Mouse (Mus musculus): ENCODE measurements around the gene Lrrc46.

The Lrrc46 gene

DNA sequence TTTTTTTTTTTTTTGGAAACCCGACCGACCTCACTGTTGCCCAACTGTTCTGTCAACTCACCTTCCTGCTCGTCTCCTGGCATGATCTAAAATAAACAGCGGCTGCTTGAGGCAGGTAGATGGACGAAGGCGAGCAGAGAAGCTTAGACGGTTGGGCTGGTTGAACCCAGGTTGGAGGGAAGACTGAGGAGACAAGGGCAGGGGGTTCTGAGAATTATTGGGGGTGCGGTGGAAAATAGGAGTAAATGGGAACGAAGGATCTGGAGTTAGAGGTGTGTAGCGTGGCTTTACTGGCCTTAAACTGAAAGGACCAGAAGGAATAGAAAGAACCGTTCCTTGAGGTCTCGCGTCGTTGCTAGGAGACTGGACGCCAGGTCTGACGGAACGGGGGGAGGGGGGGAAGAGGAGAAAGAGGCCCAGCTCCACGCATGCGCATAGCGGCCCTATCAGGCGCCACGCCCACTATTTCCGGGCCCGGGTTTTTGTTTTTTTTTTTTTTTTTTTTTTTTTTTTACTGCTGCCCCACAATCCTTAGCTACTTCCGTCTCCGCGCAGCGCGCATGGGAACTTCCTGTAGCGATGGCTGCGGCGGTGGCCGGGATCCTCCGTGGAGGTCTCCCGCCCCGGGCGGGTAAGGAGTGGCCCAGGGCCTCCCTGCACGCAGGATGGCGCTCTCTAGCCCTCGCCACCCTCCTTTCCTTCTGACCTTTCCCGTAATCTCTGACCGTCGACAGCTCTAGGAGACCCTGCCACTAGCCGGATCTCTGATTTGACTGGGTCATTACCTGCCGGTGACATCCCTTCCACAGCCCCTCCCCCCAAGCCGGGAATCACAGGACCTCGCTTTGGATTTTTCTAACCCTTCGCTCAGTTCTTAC is at the start of gene Lrrc46, which contains the start of gene Mrpl10:
Gene Lrrc46, minus strand, starts transcription at position 386 of the 878 bp plus-strand sequence.
Gene Mrpl10, plus strand, starts transcription at position 539 of the 878 bp plus-strand sequence.
- peak; percentile 75 to 85 for DNase-seq (ENCODE audit: low read depth in 2 of 2, low spot score in 2 of 2)

DNA sequence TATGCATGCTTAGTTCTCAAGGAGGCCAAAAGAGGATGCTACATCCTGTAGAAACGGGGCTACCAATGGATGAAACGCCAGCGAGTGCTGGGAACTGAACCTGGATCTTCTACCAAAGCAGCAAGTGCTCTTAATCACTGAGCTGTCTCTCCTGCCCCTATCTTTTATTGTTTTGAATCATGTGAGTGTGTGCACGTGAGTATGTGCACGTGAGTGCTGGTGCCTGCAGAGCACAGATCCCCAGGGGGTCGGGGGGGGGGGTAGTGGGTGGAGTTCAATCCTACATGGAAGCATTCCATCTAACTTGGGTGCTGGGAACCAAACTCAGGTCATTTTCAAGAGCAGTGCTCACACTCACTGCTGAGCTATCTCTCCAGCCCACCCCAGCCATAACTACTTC is 45.2 kb upstream of the Lrrc46 start:
- DNase-seq (ENCODE audit: low read depth in 2 of 2, low spot score in 2 of 2), result no peak

DNA sequence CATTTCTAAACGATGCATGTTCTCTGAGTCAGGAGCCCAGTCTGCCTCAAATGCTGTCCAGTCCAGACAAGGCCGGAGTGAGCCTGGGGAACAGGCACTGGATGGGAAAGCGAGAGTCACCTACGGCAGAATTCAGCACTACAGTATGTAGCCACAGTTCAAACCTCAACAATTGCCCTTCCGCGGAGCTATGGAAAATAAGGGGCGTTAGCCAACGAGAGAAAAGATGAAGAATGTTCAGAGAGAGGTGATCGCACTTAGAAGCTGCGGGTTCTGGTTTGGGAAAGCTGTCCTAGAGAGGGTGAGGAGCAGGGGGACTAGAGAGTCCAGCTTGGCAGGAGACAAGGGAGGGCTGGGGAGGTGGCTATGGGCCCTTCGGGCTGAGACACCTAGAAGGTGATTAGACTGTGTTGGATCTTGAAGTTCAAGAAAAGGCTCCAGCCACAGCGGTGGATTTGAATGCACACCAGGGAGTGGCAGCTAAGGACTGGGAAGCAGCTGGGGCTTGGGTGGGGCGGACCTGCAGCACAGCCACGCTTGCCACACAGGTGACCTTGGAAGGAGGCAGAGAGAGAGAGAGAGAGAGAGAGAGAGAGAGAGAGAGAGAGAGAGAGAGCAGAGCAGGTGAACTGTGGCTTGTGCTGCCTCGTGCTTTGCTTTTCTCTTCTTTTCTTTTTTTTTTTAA is 43.8 kb upstream of the Lrrc46 start:
- no peak for DNase-seq (ENCODE audit: low read depth in 2 of 2, low spot score in 2 of 2)

DNA sequence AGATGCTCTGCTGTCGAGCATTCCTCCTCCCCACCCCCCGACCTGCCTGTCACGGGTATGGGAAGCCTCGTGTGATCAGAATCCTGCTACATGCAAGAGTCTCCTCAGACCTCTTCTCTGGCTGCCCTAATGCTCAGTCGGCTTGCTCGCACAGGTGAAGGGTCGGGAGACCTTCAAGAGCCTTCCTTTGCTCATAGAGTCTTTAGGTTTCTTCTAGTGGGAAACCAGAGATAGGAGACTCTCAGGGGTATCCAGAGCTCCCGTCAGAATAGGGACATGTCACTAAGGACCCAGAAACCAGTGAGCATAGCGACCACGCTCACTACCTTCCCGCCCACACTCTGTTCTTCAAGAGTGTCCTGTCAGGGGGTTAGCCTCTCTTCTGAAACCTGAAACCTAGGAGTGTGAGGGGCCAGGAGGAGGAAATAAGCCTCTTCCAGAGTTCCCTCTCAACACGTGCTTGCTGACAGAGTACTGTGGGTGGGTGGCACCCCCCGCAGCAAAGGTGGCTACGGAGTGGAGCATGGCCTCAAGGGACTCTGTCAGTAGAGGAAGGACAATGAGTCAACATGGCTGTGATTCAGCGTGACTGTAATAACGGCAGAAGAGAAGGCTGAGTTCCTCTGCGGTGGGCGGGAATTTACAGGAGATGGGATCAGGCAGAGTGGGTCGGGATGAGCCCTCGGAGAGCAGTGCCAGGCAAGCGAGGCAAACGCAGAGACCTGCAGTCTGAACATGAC is 42.4 kb upstream of the Lrrc46 start:
- no peak for DNase-seq (ENCODE audit: low read depth in 2 of 2, low spot score in 2 of 2)

DNA sequence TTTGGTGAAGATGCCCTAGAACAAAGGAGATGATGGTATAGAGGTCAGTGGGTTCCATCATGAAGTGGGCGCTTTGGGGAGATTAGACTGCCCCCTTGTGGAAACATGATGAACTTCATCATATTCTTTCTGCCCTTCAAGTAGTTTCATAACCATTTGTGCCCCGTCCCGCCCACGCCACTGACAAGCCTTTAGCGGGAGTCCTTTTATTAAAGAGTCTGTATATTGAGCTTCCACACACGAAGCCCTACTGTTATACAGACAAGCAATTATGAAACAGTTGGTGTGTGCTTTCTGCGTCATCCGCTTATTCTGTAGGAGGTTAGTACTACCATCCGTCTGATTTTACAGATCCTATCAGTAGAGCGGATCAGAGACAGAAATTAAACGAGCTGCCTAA is 41.8 kb upstream of the Lrrc46 start:
- DNase-seq (ENCODE audit: low read depth in 2 of 2, low spot score in 2 of 2), result peak; percentile 34 to 53

DNA sequence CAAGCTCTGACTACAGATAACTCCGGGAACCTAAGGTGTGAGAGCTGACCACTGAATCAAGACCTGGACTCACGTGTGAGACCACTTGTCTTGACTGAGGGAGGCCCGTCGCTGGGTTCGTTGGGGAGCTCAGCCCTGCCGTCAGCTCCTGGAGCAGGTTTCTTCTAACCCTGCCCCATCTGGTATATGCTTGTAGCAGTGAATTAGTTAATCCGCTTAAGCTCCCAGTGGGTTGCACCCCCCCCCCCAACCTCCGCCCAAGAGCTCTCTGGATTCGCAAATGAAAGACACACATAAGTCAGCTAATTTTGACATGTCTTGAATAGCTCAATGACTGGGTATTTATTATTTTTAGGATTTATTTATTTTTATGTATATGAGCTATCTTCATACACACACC is 39.1 kb upstream of the Lrrc46 start:
- no peak for DNase-seq (ENCODE audit: low read depth in 2 of 2, low spot score in 2 of 2)

DNA sequence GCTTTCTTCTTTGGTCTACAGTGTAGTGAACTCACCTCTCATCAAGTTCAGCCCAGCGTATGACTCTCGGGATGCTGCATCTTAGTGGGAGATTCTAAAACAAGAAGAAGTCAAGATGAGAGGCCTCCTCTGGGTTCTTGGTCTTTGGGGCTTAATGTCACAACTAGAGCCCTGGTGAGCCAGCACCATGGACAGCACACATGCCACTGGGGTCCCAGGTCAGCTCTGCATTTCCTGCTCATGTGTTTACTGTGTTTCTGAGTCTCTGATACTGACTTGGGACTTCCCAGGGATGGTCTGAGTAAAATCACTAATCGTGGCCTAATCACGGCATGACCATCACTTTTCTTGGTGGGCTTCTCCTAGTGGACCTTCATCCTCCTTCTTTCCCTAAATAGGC is 37.5 kb upstream of the Lrrc46 start:
- DNase-seq (ENCODE audit: low read depth in 2 of 2, low spot score in 2 of 2), result no peak

DNA sequence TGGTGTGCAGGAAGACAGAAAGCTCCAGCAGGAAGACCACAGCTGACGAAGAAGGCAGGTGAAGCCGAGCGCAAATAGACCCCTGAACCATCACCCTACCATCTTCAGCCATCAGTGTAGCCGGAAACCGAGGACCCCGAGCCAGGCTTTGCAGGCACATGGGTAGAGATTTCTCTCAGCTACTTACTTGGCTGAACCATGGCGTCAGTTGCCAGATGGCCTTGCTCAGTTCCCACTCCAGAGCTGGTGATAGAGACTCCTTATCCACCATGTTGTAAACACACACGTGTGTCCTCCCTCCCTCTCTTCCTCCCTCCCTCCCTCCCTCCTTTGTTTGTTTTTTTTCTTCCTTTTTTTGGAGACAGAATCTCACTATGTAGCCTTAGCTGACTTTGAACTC is 33.0 kb upstream of the Lrrc46 start:
- DNase-seq (ENCODE audit: low read depth in 2 of 2, low spot score in 2 of 2), result no peak

DNA sequence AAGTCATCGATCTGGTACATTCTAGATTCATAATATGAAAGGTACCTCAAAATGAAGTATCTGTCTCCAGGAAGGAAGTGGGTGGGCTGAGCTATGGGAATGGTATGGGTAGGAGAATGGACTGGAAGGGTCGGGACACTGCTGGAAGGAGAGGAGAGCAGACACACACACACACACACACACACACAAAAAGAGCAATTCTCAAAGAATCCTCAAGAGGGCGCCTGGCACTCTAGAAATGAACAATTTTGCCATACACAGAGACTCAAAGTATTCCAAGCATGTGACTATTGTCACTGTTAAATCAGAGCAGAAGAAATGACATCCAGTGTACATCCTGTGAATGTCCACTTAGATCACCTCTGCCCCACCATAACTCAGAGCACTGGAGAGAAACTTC is 31.3 kb upstream of the Lrrc46 start:
- DNase-seq (ENCODE audit: low read depth in 2 of 2, low spot score in 2 of 2), result peak in 1 of 2 experiments; percentile 31

DNA sequence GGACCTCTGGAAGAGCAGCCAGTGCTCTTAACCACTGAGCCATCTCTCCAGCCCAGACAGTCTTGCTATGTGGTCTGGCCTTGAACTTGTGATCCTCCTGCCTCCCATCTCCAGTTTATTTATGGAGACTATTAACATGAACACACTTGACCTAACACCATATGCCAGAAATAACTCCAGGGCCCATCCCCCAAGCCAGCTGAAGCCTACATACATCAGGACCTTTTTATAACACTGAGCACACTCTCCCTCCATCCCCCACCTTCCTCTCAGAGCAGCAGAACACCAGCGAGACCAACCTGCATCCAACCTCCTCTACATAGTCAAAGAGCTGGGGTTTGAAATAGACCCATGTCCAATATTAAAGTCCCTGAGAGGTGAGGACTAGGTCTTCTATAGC is 29.9 kb upstream of the Lrrc46 start:
- no peak for DNase-seq (ENCODE audit: low read depth in 2 of 2, low spot score in 2 of 2)

DNA sequence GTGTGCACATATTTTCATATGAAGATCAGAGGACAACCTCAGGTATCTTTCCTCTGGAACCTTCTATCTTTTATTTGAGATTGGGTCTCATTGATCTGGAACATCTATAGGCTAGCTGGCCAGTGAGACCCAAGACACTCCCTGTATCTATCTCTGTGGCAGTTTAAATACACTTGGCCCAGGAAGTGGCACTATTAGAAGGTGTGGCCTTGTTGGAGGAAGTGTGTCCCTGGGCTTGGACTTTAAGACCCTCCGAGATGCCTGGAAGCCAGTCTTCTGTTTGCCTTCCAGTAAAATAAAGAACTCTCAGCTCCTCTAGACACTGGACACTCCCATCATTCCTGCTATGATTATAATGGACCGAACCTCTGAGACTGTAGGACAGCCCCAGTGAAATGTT is 28.6 kb upstream of the Lrrc46 start:
- DNase-seq (ENCODE audit: low read depth in 2 of 2, low spot score in 2 of 2), result no peak

DNA sequence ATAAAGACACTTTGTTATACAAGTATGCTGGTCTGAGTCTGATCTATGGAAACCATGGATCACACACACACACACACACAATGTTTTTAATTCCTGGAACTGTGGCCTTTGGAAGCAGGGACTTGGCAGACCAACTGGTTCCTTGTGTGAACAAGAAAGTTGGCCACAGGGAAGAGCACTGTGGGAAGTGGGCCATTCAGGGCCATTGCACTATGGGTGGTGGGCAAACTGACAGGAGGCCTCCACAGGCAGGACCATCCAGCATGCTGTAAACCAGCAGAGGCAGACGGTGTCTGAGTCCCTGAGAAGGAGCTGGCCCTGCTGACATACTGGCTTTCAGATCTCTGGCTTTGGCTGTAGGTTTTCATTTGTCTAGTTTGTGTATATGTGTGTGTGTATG is 28.1 kb upstream of the Lrrc46 start:
- DNase-seq (ENCODE audit: low read depth in 2 of 2, low spot score in 2 of 2), result no peak

DNA sequence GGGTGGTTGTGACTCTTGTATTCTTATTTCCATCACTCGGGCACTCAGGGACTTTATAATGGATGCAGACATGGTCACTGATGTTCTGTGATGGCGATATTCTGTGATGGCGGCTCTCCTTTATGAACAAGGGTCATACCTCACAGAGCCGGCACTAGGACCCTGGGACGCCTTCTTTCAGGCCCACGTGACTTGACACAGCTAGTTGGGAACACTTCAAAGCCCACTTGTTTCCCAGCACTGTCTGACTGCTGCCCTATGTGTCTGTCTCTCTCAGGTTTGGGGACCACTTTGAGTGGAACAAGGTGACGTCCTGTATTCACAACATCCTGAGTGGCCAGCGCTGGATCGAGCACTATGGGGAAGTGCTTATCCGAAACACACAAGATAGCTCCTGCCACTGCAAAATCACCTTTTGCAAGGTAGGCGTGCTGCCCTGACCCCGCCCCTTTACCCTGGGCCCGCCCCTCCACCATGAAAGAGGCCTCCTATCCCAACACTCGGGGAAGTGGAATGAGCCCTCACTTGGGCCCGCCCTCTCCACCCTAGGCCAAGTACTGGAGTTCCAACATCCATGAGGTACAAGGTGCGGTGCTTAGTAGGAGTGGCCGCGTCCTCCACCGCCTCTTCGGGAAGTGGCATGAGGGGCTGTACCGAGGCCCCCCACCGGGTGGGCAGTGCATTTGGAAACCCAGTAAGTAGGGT is 25.6 kb upstream of the Lrrc46 start:
- DNase-seq (ENCODE audit: low read depth in 2 of 2, low spot score in 2 of 2), result no peak

DNA sequence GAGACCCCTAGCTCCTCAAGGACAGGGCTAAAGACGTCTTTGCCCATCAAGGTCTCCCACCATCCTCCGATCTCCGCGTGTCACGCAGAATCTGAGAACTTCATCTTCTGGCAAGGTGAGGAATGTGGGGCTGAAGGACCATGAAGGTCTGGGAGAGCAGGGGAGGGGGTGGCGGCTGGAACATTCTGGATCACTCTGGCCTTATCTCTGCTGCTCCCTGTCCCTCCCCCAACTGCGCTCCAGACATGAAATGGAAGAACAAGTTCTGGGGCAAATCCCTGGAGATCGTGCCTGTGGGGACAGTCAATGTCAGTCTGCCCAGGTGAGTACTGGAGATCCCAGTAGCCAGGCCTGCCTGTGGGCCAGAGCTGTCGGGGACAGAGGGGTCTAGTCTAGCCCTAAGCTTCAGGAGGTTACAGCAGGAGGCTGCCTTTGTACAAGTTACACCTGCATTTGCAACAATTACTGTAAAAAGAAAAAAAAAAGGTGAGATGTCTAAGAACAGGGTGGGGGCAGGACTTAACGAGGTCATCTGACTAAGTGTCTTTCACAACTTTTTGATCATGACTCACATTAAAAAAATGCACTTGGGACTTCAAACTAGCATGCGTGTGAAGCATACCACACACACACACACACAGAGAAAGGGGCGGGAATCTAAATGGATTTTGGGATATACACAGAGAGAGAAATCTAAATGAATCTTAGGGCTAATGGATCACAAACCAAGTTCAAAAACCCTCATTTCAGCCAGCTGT is 24.5 kb upstream of the Lrrc46 start:
- DNase-seq (ENCODE audit: low read depth in 2 of 2, low spot score in 2 of 2), result no peak

DNA sequence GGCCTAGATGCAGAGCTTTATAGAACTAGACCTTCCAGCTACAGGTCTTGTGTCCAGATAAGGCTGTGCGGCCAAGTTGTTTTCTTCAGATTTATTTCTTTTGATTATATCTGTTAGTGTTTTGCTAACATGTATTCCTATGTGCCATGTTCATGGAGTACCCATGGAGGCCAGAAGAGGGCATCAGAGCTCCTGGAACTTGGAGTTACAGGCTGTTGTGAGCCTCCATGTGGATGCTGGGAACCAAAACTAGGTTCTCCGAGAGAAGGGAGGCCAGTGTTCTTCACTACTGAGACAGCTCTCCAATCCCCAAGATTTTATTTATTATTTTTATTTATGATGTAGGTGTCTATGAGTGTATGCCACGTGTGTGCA is 22.7 kb upstream of the Lrrc46 start:
- no peak for DNase-seq (ENCODE audit: low read depth in 2 of 2, low spot score in 2 of 2)

DNA sequence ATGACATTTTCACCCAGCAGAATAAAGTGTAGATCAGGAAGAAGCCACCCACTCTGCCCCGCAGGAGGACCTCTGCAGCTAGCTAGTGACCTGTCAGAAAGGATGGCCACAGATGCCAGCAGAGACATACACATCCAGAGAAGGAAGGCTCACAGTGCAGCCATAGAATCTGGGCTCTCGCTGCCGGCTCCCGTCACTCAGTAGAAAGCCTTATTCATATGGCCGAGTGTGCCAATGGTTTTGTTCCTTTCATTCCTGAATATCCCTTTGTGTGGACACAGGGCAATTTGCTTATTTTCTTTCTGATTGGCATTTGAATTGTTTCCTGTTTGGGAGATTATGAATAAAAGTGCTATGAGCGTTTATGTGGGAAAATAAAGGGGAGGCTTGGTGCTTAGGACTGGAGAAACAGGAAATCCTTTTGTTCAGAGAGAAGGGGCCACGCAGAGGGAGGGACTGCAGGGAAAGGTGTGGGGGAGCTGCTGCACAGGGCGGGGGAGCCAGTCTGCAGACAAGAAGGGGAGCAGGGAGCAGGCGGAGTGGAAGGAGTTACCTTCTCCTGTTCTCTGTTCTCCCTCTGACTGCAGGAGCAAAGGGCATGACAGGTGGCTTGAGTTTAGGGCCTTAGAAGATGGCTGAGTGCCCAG is 22.2 kb upstream of the Lrrc46 start:
- no peak for DNase-seq (ENCODE audit: low read depth in 2 of 2, low spot score in 2 of 2)

DNA sequence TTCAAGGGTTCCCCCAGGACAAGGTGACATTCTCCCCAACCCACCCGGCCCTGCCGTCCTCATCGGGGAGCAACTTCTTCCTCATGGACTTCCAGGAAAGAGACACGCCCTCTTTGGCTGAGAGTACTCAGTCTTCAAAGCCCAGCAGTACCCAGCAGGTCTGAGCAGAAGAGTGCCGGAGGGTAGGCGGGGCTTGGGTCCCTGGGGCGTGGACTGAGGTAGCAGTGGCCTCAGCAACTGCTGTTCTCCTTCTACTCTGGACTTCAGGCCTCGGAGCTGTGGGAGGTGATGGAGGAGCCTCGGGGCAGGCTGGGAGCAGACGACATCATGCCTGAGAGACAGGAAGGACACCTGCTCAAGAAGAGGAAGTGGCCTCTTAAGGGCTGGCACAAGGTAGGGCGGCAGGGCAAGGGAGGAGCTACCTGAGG is 11.0 kb upstream of the Lrrc46 start:
- DNase-seq (ENCODE audit: low read depth in 2 of 2, low spot score in 2 of 2), result no peak

DNA sequence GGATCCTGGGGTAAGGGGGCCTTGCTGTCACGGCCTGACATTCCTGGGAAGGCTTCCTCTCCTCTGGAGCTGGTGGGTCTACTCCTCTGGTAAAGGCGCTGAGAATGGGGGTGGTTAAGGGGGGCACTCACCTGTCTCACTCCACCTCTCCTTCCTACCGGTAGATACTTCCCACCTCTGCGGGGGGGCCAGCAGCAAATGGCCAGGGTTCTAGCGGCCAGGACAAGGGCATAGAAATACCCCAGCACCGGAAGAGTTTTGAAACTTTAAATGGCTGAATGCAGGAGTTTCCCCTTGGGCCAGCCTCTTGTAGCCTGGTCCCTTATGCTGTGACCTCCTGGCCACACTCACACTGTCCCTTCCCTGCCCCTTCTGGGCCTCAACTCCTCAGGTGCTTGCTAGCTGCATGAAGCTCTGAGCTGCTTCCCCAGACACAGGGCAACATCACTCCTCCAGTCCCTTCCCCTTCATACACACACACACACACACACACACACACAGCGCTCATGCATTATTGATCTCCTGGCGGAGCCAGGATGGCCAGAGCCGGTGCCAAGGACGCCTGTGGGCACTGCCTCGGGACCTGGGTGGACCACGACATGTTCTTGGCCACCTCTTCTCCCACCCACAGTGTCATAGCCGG is 9.9 kb upstream of the Lrrc46 start:
- no peak for DNase-seq (ENCODE audit: low read depth in 2 of 2, low spot score in 2 of 2)

DNA sequence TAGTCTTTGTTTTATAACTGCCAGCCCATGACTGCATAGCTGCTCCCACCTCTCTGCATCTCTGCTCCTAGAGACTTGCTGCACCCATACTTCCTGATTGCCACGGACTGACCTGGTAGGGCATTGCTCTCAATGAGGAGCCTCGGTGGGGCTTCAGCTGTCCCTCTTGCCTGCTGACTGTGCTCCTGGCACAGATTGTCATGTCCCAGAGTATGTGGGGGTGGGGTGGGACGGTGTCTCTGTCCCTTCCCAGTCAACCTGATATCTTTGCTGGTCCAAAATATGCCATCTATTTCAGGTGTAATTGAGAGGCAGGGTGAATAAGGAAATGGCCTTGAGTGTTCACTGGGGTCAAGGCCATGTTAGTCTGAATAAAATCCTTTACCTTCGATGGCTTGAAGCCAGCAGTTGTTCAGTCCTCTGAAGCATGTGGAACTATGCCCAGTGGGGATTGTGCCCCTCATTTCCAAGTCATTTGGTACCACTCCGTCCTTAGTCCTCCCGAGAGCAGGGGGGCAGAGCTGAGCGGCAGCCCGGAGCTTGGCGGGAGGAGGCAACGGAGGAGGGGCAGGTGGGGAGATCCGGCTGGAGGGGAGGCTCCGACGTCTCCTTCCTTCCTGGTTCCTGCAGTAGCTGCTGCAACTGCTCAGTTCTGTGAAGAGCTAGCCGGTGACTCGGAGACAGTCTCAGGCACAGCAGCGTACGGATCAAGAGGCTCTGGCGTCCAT is 9.2 kb upstream of the Lrrc46 start, which contains the start of gene Osbpl7:
Gene Osbpl7, plus strand, starts transcription at position 413 of the 728 bp plus-strand sequence.
- peak; percentile 58 to 64 for DNase-seq (ENCODE audit: low read depth in 2 of 2, low spot score in 2 of 2)

All from CD8-positive naive resting alpha-beta T cell, adult 2 months (primary cell).